Mouse (Mus musculus): ENCODE results near the gene Zfp827.
"Not testable (repeated sequence)": the region's sequence is repeated elsewhere in the genome, so short reads cannot be mapped to it uniquely, and the experiment has no call there.

Zfp827 gene

GRCm38 (mm10) chr8:79112480-79112879 lies 84.2 kb downstream of the Zfp827 start:
- peak in 1 of 2 experiments; percentile 14 for DNase-seq (ENCODE audit: low spot score in 2 of 2)

- DNase-seq (ENCODE audit: low spot score in 2 of 2) = peak in 1 of 2 experiments; percentile 19
Measured at GRCm38 (mm10) chr8:79113533-79113932, 85.3 kb downstream of the Zfp827 start.

- no peak for DNase-seq (ENCODE audit: low spot score in 2 of 2)
Measured at GRCm38 (mm10) chr8:79114561-79114960, 86.3 kb downstream of the Zfp827 start.

- DNase-seq (ENCODE audit: low spot score in 2 of 2) = no peak
Measured at GRCm38 (mm10) chr8:79116436-79116835, 88.2 kb downstream of the Zfp827 start.

GRCm38 (mm10) chr8:79117711-79118110 lies 89.5 kb downstream of the Zfp827 start:
- DNase-seq (ENCODE audit: low spot score in 2 of 2) = no peak

- DNase-seq (ENCODE audit: low spot score in 2 of 2) = no peak
Measured at GRCm38 (mm10) chr8:79121614-79122013, 93.4 kb downstream of the Zfp827 start.

- no peak for DNase-seq (ENCODE audit: low spot score in 2 of 2)
Measured at GRCm38 (mm10) chr8:79124231-79124630, 96.0 kb downstream of the Zfp827 start.

- no peak for DNase-seq (ENCODE audit: low spot score in 2 of 2)
Measured at GRCm38 (mm10) chr8:79127211-79127816, 99.1 kb downstream of the Zfp827 start.

- DNase-seq (ENCODE audit: low spot score in 2 of 2) = not testable (repeated sequence)
Measured at GRCm38 (mm10) chr8:79128534-79128933, 100.3 kb downstream of the Zfp827 start.

- DNase-seq (ENCODE audit: low spot score in 2 of 2) = no peak
Measured at GRCm38 (mm10) chr8:79139614-79140013, 111.4 kb downstream of the Zfp827 start.

GRCm38 (mm10) chr8:79140981-79141380 lies 112.7 kb downstream of the Zfp827 start:
- DNase-seq (ENCODE audit: low spot score in 2 of 2) = no peak

- no peak for DNase-seq (ENCODE audit: low spot score in 2 of 2)
Measured at GRCm38 (mm10) chr8:79141592-79141991, 113.4 kb downstream of the Zfp827 start.

GRCm38 (mm10) chr8:79143729-79144128 lies 115.5 kb downstream of the Zfp827 start:
- DNase-seq (ENCODE audit: low spot score in 2 of 2) = no peak

- no peak for DNase-seq (ENCODE audit: low spot score in 2 of 2)
Measured at GRCm38 (mm10) chr8:79145210-79145609, 117.0 kb downstream of the Zfp827 start.

GRCm38 (mm10) chr8:79145626-79146025 lies 117.4 kb downstream of the Zfp827 start:
- DNase-seq (ENCODE audit: low spot score in 2 of 2) = no peak

GRCm38 (mm10) chr8:79148799-79149198 lies 120.6 kb downstream of the Zfp827 start:
- no peak for DNase-seq (ENCODE audit: low spot score in 2 of 2)

GRCm38 (mm10) chr8:79149880-79150279 lies 121.6 kb downstream of the Zfp827 start:
- no peak for DNase-seq (ENCODE audit: low spot score in 2 of 2)

GRCm38 (mm10) chr8:79150544-79151192 lies 122.4 kb downstream of the Zfp827 start:
- peak; percentile 10 to 13 for DNase-seq (ENCODE audit: low spot score in 2 of 2)

- no peak for DNase-seq (ENCODE audit: low spot score in 2 of 2)
Measured at GRCm38 (mm10) chr8:79151644-79152043, 123.4 kb downstream of the Zfp827 start.

- DNase-seq (ENCODE audit: low spot score in 2 of 2) = no peak
Measured at GRCm38 (mm10) chr8:79153201-79153600, 125.0 kb downstream of the Zfp827 start.

- no peak for DNase-seq (ENCODE audit: low spot score in 2 of 2)
Measured at GRCm38 (mm10) chr8:79153637-79154036, 125.4 kb downstream of the Zfp827 start.

- no peak for DNase-seq (ENCODE audit: low spot score in 2 of 2)
Measured at GRCm38 (mm10) chr8:79155556-79156161, 127.4 kb downstream of the Zfp827 start.

- DNase-seq (ENCODE audit: low spot score in 2 of 2) = no peak
Measured at GRCm38 (mm10) chr8:79157366-79157765, 129.1 kb downstream of the Zfp827 start.

Data from urinary bladder, adult 18-20 months (tissue).